Mouse (Mus musculus): ENCODE data around the gene Bcl3. TPM values are rescaled to one million over a fixed set of nuclear protein-coding genes. Genes with fewer than 3 reads are reported as not detected.
A peak's percentile ranks its signal among the peaks of the same experiment; 100 is the strongest.

Gene Bcl3
- polyA plus RNA-seq, 1 experiment from 2014 or later, result 0.67 TPM

GRCm38 (mm10) chr7:19841686-19842413 lies 19.3 kb upstream of the Bcl3 start:
- 85% methylated on average over 21 of the region's 21 CpGs for WGBS
- no peaks in the 10 kb centered on the region for H3K36me3 ChIP-seq (ENCODE audit: control insufficient read depth, insufficient read depth, low read length)
- ATAC-seq (ENCODE audit: low FRiP score), result no peak
- H3K4me1 ChIP-seq (ENCODE audit: control insufficient read depth, insufficient read depth, low read length), result no peaks in the 10 kb centered on the region
- no peak overlapping the region for H3K9ac ChIP-seq (ENCODE audit: low read length)
- H3K9me3 ChIP-seq (ENCODE audit: control insufficient read depth, low read length), result no peaks in the 10 kb centered on the region; the same call in 1 of the 2 replicates
- no peak overlapping the region for H3K4me3 ChIP-seq (ENCODE audit: low read depth, low read length)
- H3K4me2 ChIP-seq, result no peak overlapping the region
- H3K27ac ChIP-seq (ENCODE audit: low read depth, low read length), result no peak overlapping the region
- peak; percentile 79 for DNase-seq (ENCODE audit: low spot score, missing footprints)
- peaks cover 9% of the 10 kb centered on the region; the same call in 1 of the 2 replicates for H3K27me3 ChIP-seq (ENCODE audit: control insufficient read depth, insufficient read depth, low read length)

- DNase-seq (ENCODE audit: low spot score, missing footprints) (peak; percentile 79), ATAC-seq (ENCODE audit: low FRiP score) (no peak)
- H3K27ac ChIP-seq (ENCODE audit: low read depth, low read length), result no peak overlapping the region
- H3K9ac ChIP-seq (ENCODE audit: low read length), result no peak overlapping the region
- peaks cover 9% of the 10 kb centered on the region; the same call in 1 of the 2 replicates for H3K27me3 ChIP-seq (ENCODE audit: control insufficient read depth, insufficient read depth, low read length)
- no peaks in the 10 kb centered on the region for H3K4me1 ChIP-seq (ENCODE audit: control insufficient read depth, insufficient read depth, low read length)
- 82% methylated on average over 3 of the region's 3 CpGs for WGBS
- no peak overlapping the region for H3K4me3 ChIP-seq (ENCODE audit: low read depth, low read length)
- no peaks in the 10 kb centered on the region; the same call in 1 of the 2 replicates for H3K9me3 ChIP-seq (ENCODE audit: control insufficient read depth, low read length)
- H3K36me3 ChIP-seq (ENCODE audit: control insufficient read depth, insufficient read depth, low read length), result no peaks in the 10 kb centered on the region
- no peak overlapping the region for H3K4me2 ChIP-seq
These were observed 18.4 kb upstream of the Bcl3 start for GRCm38 (mm10) chr7:19840936-19841335.

GRCm38 (mm10) chr7:19840371-19840770 lies 17.8 kb upstream of the Bcl3 start:
- 74% methylated on average over 4 of the region's 4 CpGs for WGBS
- peak; percentile 54 for DNase-seq (ENCODE audit: low spot score, missing footprints)
- H3K27ac ChIP-seq (ENCODE audit: low read depth, low read length), result no peak overlapping the region
- no peaks in the 10 kb centered on the region for H3K9me3 ChIP-seq (ENCODE audit: control insufficient read depth, low read length)
- H3K9ac ChIP-seq (ENCODE audit: low read length), result no peak overlapping the region
- no peak for ATAC-seq (ENCODE audit: low FRiP score)
- H3K4me2 ChIP-seq, result no peak overlapping the region
- H3K4me3 ChIP-seq (ENCODE audit: low read depth, low read length), result no peak overlapping the region
- H3K36me3 ChIP-seq (ENCODE audit: control insufficient read depth, insufficient read depth, low read length), result no peaks in the 10 kb centered on the region
- peaks cover 9% of the 10 kb centered on the region; the same call in 1 of the 2 replicates for H3K27me3 ChIP-seq (ENCODE audit: control insufficient read depth, insufficient read depth, low read length)
- H3K4me1 ChIP-seq (ENCODE audit: control insufficient read depth, insufficient read depth, low read length), result no peaks in the 10 kb centered on the region

GRCm38 (mm10) chr7:19836843-19837242 lies 14.3 kb upstream of the Bcl3 start:
- 60% methylated on average over 3 of the region's 3 CpGs for WGBS
- Histone ChIP-seq H3K27me3 (ENCODE audit: control insufficient read depth, insufficient read depth, low read length) (no peaks in the 10 kb centered on the region), H3K4me3 (ENCODE audit: low read depth, low read length) (no peak overlapping the region), H3K36me3 (ENCODE audit: control insufficient read depth, insufficient read depth, low read length) (no peaks in the 10 kb centered on the region), H3K4me2 (no peak overlapping the region), H3K9ac (ENCODE audit: low read length) (no peak overlapping the region), H3K9me3 (ENCODE audit: control insufficient read depth, low read length) (no peaks in the 10 kb centered on the region), H3K4me1 (ENCODE audit: control insufficient read depth, insufficient read depth, low read length) (no peaks in the 10 kb centered on the region), H3K27ac (ENCODE audit: low read depth, low read length) (no peak overlapping the region)
- peak; percentile 39 for DNase-seq (ENCODE audit: low spot score, missing footprints)
- no peak for ATAC-seq (ENCODE audit: low FRiP score)

GRCm38 (mm10) chr7:19834055-19834454 lies 11.5 kb upstream of the Bcl3 start:
- H3K4me3 ChIP-seq (ENCODE audit: low read depth, low read length), result no peak overlapping the region
- H3K9ac ChIP-seq (ENCODE audit: low read length), result no peak overlapping the region
- WGBS, result 64% methylated on average over 3 of the region's 3 CpGs
- no peak overlapping the region for H3K27ac ChIP-seq (ENCODE audit: low read depth, low read length)
- H3K9me3 ChIP-seq (ENCODE audit: control insufficient read depth, low read length), result 0 out of 2 replicates have a peak, but pooled peaks cover 2% of the 10 kb centered on the region
- peaks cover 3% of the 10 kb centered on the region; the same call in 1 of the 2 replicates for H3K4me1 ChIP-seq (ENCODE audit: control insufficient read depth, insufficient read depth, low read length)
- no peaks in the 10 kb centered on the region for H3K27me3 ChIP-seq (ENCODE audit: control insufficient read depth, insufficient read depth, low read length)
- H3K4me2 ChIP-seq, result no peak overlapping the region
- no peaks in the 10 kb centered on the region for H3K36me3 ChIP-seq (ENCODE audit: control insufficient read depth, insufficient read depth, low read length)
- DNase-seq (ENCODE audit: low spot score, missing footprints) (peak; percentile 74), ATAC-seq (ENCODE audit: low FRiP score) (no peak)

GRCm38 (mm10) chr7:19831837-19832236 lies 9.3 kb upstream of the Bcl3 start:
- peaks cover 3% of the 10 kb centered on the region; the same call in 1 of the 2 replicates for H3K4me1 ChIP-seq (ENCODE audit: control insufficient read depth, insufficient read depth, low read length)
- H3K9me3 ChIP-seq (ENCODE audit: control insufficient read depth, low read length), result 0 out of 2 replicates have a peak, but pooled peaks cover 2% of the 10 kb centered on the region
- DNase-seq (ENCODE audit: low spot score, missing footprints) (no peak), ATAC-seq (ENCODE audit: low FRiP score) (no peak)
- no peaks in the 10 kb centered on the region for H3K27me3 ChIP-seq (ENCODE audit: control insufficient read depth, insufficient read depth, low read length)
- no peak overlapping the region for H3K27ac ChIP-seq (ENCODE audit: low read depth, low read length)
- no peaks in the 10 kb centered on the region for H3K36me3 ChIP-seq (ENCODE audit: control insufficient read depth, insufficient read depth, low read length)
- WGBS, result 64% methylated on average over 9 of the region's 9 CpGs
- no peak overlapping the region for H3K4me3 ChIP-seq (ENCODE audit: low read depth, low read length)
- no peak overlapping the region for H3K4me2 ChIP-seq
- H3K9ac ChIP-seq (ENCODE audit: low read length), result no peak overlapping the region

GRCm38 (mm10) chr7:19830682-19831156 lies 8.1 kb upstream of the Bcl3 start:
- H3K9ac ChIP-seq (ENCODE audit: low read length), result no peak overlapping the region
- DNase-seq (ENCODE audit: low spot score, missing footprints) (no peak), ATAC-seq (ENCODE audit: low FRiP score) (no peak)
- H3K27me3 ChIP-seq (ENCODE audit: control insufficient read depth, insufficient read depth, low read length), result no peaks in the 10 kb centered on the region
- peaks cover 3% of the 10 kb centered on the region; the same call in 1 of the 2 replicates for H3K4me1 ChIP-seq (ENCODE audit: control insufficient read depth, insufficient read depth, low read length)
- no peak overlapping the region for H3K4me2 ChIP-seq
- H3K36me3 ChIP-seq (ENCODE audit: control insufficient read depth, insufficient read depth, low read length), result no peaks in the 10 kb centered on the region
- WGBS, result 33% methylated on average over 13 of the region's 13 CpGs
- H3K4me3 ChIP-seq (ENCODE audit: low read depth, low read length), result no peak overlapping the region
- H3K27ac ChIP-seq (ENCODE audit: low read depth, low read length), result no peak overlapping the region
- H3K9me3 ChIP-seq (ENCODE audit: control insufficient read depth, low read length), result 0 out of 2 replicates have a peak, but pooled peaks cover 2% of the 10 kb centered on the region

- Histone ChIP-seq H3K27ac (ENCODE audit: low read depth, low read length) (no peak overlapping the region), H3K9ac (ENCODE audit: low read length) (no peak overlapping the region), H3K4me3 (ENCODE audit: low read depth, low read length) (no peak overlapping the region), H3K4me2 (no peak overlapping the region), H3K36me3 (ENCODE audit: control insufficient read depth, insufficient read depth, low read length) (no peaks in the 10 kb centered on the region), H3K4me1 (ENCODE audit: control insufficient read depth, insufficient read depth, low read length) (peaks cover 3% of the 10 kb centered on the region), H3K9me3 (ENCODE audit: control insufficient read depth, low read length) (0 out of 2 replicates have a peak, but pooled peaks cover 2% of the 10 kb centered on the region), H3K27me3 (ENCODE audit: control insufficient read depth, insufficient read depth, low read length) (no peaks in the 10 kb centered on the region)
- DNase-seq (ENCODE audit: low spot score, missing footprints) (no peak), ATAC-seq (ENCODE audit: low FRiP score) (no peak)
- 82% methylated on average over 3 of the region's 3 CpGs for WGBS
These were observed 7.1 kb upstream of the Bcl3 start for GRCm38 (mm10) chr7:19829694-19830093.

- Histone ChIP-seq H3K4me2 (no peak overlapping the region), H3K9ac (ENCODE audit: low read length) (no peak overlapping the region), H3K36me3 (ENCODE audit: control insufficient read depth, insufficient read depth, low read length) (no peaks in the 10 kb centered on the region), H3K27me3 (ENCODE audit: control insufficient read depth, insufficient read depth, low read length) (peaks cover 25% of the 10 kb centered on the region), H3K9me3 (ENCODE audit: control insufficient read depth, low read length) (0 out of 2 replicates have a peak, but pooled peaks cover 2% of the 10 kb centered on the region), H3K4me1 (ENCODE audit: control insufficient read depth, insufficient read depth, low read length) (peaks cover 12% of the 10 kb centered on the region), H3K27ac (ENCODE audit: low read depth, low read length) (no peak overlapping the region), H3K4me3 (ENCODE audit: low read depth, low read length) (no peak overlapping the region)
- 36% methylated on average over 6 of the region's 6 CpGs for WGBS
- no peak for DNase-seq (ENCODE audit: low spot score, missing footprints)
- ATAC-seq (ENCODE audit: low FRiP score), result no peak
These were observed 4.2 kb upstream of the Bcl3 start for GRCm38 (mm10) chr7:19826756-19827155.
